Comparison of ENCODE assay signal across 15 mouse cellular contexts in the genomic region with DNA sequence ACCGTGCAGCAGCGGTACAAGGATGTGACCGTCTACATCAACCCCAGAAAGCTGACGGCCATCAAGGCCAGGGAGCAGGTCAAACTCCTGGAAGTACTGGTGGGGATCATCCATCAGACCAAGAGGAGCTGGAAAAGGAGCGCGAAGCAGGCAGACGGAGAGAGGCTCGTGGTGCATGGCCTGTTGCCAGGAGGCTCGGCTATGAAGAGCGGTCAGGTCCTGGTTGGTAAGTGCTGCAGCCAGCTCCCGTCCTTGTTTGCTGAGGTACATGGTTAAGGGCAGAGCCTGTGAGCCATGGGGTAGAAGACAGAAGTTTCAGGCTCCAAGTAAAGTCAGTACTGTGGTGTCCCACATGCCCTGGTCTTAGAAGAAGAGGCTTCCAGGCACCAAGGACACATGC. TPM values are rescaled to one million over a fixed set of nuclear protein-coding genes. Genes with fewer than 3 reads are reported as not detected.
DNase-seq lines count a peak whose midpoint lies in the region; ATAC-seq and TF ChIP-seq lines count a peak whose summit lies in the region.
"Had no signal": no experiment of that assay in that cellular context is flagged by ENCODE, and none has a peak within 500 bp of the region (broad histone marks: within the 10 kb centered on the region; RNA-seq: fewer than 3 reads in every experiment).

No protein-coding gene starts in this region.

- ATAC-seq in embryonic facial prominence, embryonic 15.5 days (ENCODE audit: insufficient number of reproducible peaks, low FRiP score, low TSS enrichment, low read depth): peak; percentile 54; the same call in 1 of the 2 replicates
- ATAC-seq in midbrain, postnatal 0 days (ENCODE audit: low FRiP score): no peak
- no peak for ATAC-seq in midbrain, embryonic 14.5 days (ENCODE audit: low FRiP score, low TSS enrichment)
- peak; percentile 62; the same call in 1 of the 2 replicates for ATAC-seq in heart, postnatal 0 days (ENCODE audit: insufficient read depth, low read depth)
- ATAC-seq: intestine, embryonic 15.5 days had no signal

- peaks cover 4% of the 10 kb centered on the region for H3K4me1 ChIP-seq in embryonic facial prominence, embryonic 15.5 days
- H3K4me1 ChIP-seq in embryonic facial prominence, embryonic 10.5 days: no peaks in the 10 kb centered on the region
- no peaks in the 10 kb centered on the region for H3K4me1 ChIP-seq in midbrain, postnatal 0 days (ENCODE audit: insufficient read depth, low read length)
- no peaks in the 10 kb centered on the region for H3K4me1 ChIP-seq in midbrain, embryonic 14.5 days (ENCODE audit: control insufficient read depth, insufficient read depth, low read length)
- peaks cover 7% of the 10 kb centered on the region; the same call in 1 of the 2 replicates for H3K4me1 ChIP-seq in heart, postnatal 0 days (ENCODE audit: control insufficient read depth, insufficient read depth)
- H3K4me1 ChIP-seq: intestine, embryonic 15.5 days; neural tube, embryonic 15.5 days had no signal

- no peak for DNase-seq in embryonic facial prominence, embryonic 10.5 days (ENCODE audit: low spot score)
- DNase-seq in midbrain, postnatal 0 days (ENCODE audit: low spot score): peak; percentile 14
- DNase-seq in midbrain, embryonic 14.5 days: no peak
- DNase-seq in heart, postnatal 0 days (ENCODE audit: low spot score): no peak
- DNase-seq in lung, postnatal 4 days: peak; percentile 12 to 37
- DNase-seq in spleen, adult 18-20 months: no peak
- DNase-seq in left cerebral cortex, adult 18-20 months (ENCODE audit: low spot score in 2 of 2): no peak
- DNase-seq: layer of hippocampus, postnatal 36 days; liver; thymus, postnatal 25 days had no signal

- no peaks in the 10 kb centered on the region for H3K9me3 ChIP-seq in embryonic facial prominence, embryonic 15.5 days (replicated peaks)
- no peaks in the 10 kb centered on the region for H3K9me3 ChIP-seq in embryonic facial prominence, embryonic 10.5 days
- H3K9me3 ChIP-seq in midbrain, postnatal 0 days (ENCODE audit: low read length): no peaks in the 10 kb centered on the region
- no peaks in the 10 kb centered on the region for H3K9me3 ChIP-seq in midbrain, embryonic 14.5 days (ENCODE audit: control insufficient read depth, low read length)
- no peaks in the 10 kb centered on the region for H3K9me3 ChIP-seq in heart, postnatal 0 days (replicated peaks; ENCODE audit: control insufficient read depth, low read length)
- H3K9me3 ChIP-seq: heart, embryonic 15.5 days; intestine, embryonic 15.5 days; neural tube, embryonic 15.5 days had no signal

- no peak overlapping the region for H3K4me3 ChIP-seq in embryonic facial prominence, embryonic 15.5 days (replicated peaks)
- no peak overlapping the region for H3K4me3 ChIP-seq in embryonic facial prominence, embryonic 10.5 days
- no peak overlapping the region for H3K4me3 ChIP-seq in midbrain, postnatal 0 days (ENCODE audit: low read depth, low read length)
- no peak overlapping the region for H3K4me3 ChIP-seq in midbrain, embryonic 14.5 days (replicated peaks; ENCODE audit: low read depth, low read length)
- no peak overlapping the region for H3K4me3 ChIP-seq in heart, postnatal 0 days (ENCODE audit: low read depth, low read length)
- H3K4me3 ChIP-seq: erythroblast, embryonic 14.5 days; heart, embryonic 15.5 days; intestine, embryonic 15.5 days; neural tube, embryonic 15.5 days had no signal

- no peaks in the 10 kb centered on the region for H3K27me3 ChIP-seq in embryonic facial prominence, embryonic 15.5 days
- no peaks in the 10 kb centered on the region for H3K27me3 ChIP-seq in embryonic facial prominence, embryonic 10.5 days (replicated peaks; ENCODE audit: low read depth, poor library complexity, severe bottlenecking)
- H3K27me3 ChIP-seq in midbrain, postnatal 0 days (ENCODE audit: insufficient read depth, low read length): no peaks in the 10 kb centered on the region
- H3K27me3 ChIP-seq in midbrain, embryonic 14.5 days (ENCODE audit: control insufficient read depth, insufficient read depth, low read length): no peaks in the 10 kb centered on the region
- no peaks in the 10 kb centered on the region for H3K27me3 ChIP-seq in heart, postnatal 0 days (ENCODE audit: control insufficient read depth, insufficient read depth, low read length)
- H3K27me3 ChIP-seq: heart, embryonic 15.5 days; intestine, embryonic 15.5 days; neural tube, embryonic 15.5 days had no signal

- TF ChIP-seq EP300 in heart, postnatal 0 days (IDR thresholded peaks at IDR 0.05; ENCODE audit: low read depth): no peak

- TF ChIP-seq CTCF in midbrain, postnatal 0 days (IDR thresholded peaks at IDR 0.05): no peak
- no peak for TF ChIP-seq CTCF in heart, postnatal 0 days (IDR thresholded peaks at IDR 0.05; ENCODE audit: low read depth)

- H3K9ac ChIP-seq in embryonic facial prominence, embryonic 15.5 days: no peak overlapping the region
- H3K9ac ChIP-seq in midbrain, postnatal 0 days (replicated peaks; ENCODE audit: low read length, poor library complexity, severe bottlenecking): no peak overlapping the region
- H3K9ac ChIP-seq in midbrain, embryonic 14.5 days (replicated peaks; ENCODE audit: low read length): no peak overlapping the region
- no peak overlapping the region for H3K9ac ChIP-seq in heart, postnatal 0 days (replicated peaks; ENCODE audit: low read depth, low read length)
- H3K9ac ChIP-seq: heart, embryonic 15.5 days; intestine, embryonic 15.5 days; neural tube, embryonic 15.5 days had no signal

- H3K27ac ChIP-seq in embryonic facial prominence, embryonic 15.5 days (replicated peaks): no peak overlapping the region
- H3K27ac ChIP-seq in embryonic facial prominence, embryonic 10.5 days (replicated peaks): no peak overlapping the region
- no peak overlapping the region for H3K27ac ChIP-seq in midbrain, postnatal 0 days (ENCODE audit: low read depth, low read length)
- H3K27ac ChIP-seq in midbrain, embryonic 14.5 days (replicated peaks; ENCODE audit: low read depth, low read length): no peak overlapping the region
- 0 out of 2 replicates have a peak overlapping the region, but pooled peaks have one; percentile 34 for H3K27ac ChIP-seq in heart, postnatal 0 days (ENCODE audit: low read depth)
- H3K27ac ChIP-seq: heart, embryonic 15.5 days; intestine, embryonic 15.5 days; neural tube, embryonic 15.5 days had no signal

- no peak overlapping the region for H3K4me2 ChIP-seq in embryonic facial prominence, embryonic 15.5 days (replicated peaks)
- H3K4me2 ChIP-seq in midbrain, postnatal 0 days (ENCODE audit: low read depth, low read length, poor library complexity, severe bottlenecking): no peak overlapping the region
- H3K4me2 ChIP-seq in midbrain, embryonic 14.5 days (ENCODE audit: low read length): no peak overlapping the region
- H3K4me2 ChIP-seq in heart, postnatal 0 days (ENCODE audit: low read depth, low read length): no peak overlapping the region
- H3K4me2 ChIP-seq: heart, embryonic 15.5 days; intestine, embryonic 15.5 days; neural tube, embryonic 15.5 days had no signal

- H3K36me3 ChIP-seq in embryonic facial prominence, embryonic 15.5 days: no peaks in the 10 kb centered on the region
- H3K36me3 ChIP-seq in embryonic facial prominence, embryonic 10.5 days (replicated peaks): peaks cover 35% of the 10 kb centered on the region
- H3K36me3 ChIP-seq in midbrain, postnatal 0 days (ENCODE audit: insufficient read depth, low read length): peaks cover 15% of the 10 kb centered on the region; the same call in 1 of the 2 replicates
- H3K36me3 ChIP-seq in midbrain, embryonic 14.5 days (ENCODE audit: control insufficient read depth, insufficient read depth, low read length): peaks cover 18% of the 10 kb centered on the region
- H3K36me3 ChIP-seq in heart, postnatal 0 days (replicated peaks; ENCODE audit: control insufficient read depth, insufficient read depth, low read length): 0 out of 2 replicates have a peak, but pooled peaks cover 4% of the 10 kb centered on the region
- H3K36me3 ChIP-seq: heart, embryonic 15.5 days; intestine, embryonic 15.5 days had no signal

- WGBS in embryonic facial prominence, embryonic 15.5 days: 80% methylated on average over 11 of the region's 11 CpGs
- 93% methylated on average over 11 of the region's 11 CpGs for WGBS in embryonic facial prominence, embryonic 10.5 days
- 92% methylated on average over 11 of the region's 11 CpGs for WGBS in midbrain, postnatal 0 days
- WGBS in midbrain, embryonic 14.5 days: 90% methylated on average over 11 of the region's 11 CpGs
- 59% methylated on average over 11 of the region's 11 CpGs for WGBS in heart, postnatal 0 days

RNA-seq across cellular contexts. Expression of gene Slc25a31, which starts 54.6 kb away (rescaled TPM):
- polyA plus RNA-seq in embryonic facial prominence, embryonic 15.5 days (2015; fragmentation: Nextera tagmentation; extraction: Ambion mirVana): 0.09 and 0.30 TPM in 2 replicates
- 0.11 TPM in 1 of 2 replicates, not detected in the other for polyA plus RNA-seq in embryonic facial prominence, embryonic 10.5 days (2016; fragmentation: Nextera tagmentation; extraction: Ambion mirVana)
- total RNA-seq in midbrain, postnatal 0 days (2014; rRNA removed): 0.49 TPM in 1 of 2 replicates, not detected in the other
- polyA plus RNA-seq in midbrain, postnatal 0 days (2015; fragmentation: Nextera tagmentation; extraction: Ambion mirVana): 0.09 and 0.50 TPM in 2 replicates
- 0.22 TPM in 1 of 2 replicates, not detected in the other for polyA plus RNA-seq in midbrain, embryonic 14.5 days (2014; fragmentation: Nextera tagmentation; extraction: Ambion mirVana)
- total RNA-seq in heart, postnatal 0 days (2014; rRNA removed; ENCODE audit: low replicate concordance): 0.93 TPM in 1 of 2 replicates, not detected in the other
- 0.73 and 0.86 TPM in 2 replicates for polyA plus RNA-seq in heart, postnatal 0 days (2015; fragmentation: Nextera tagmentation; extraction: Ambion mirVana)
- total RNA-seq in left cerebral cortex, adult 18-20 months (2021): not detected
- polyA plus RNA-seq: erythroblast, embryonic 14.5 days had no signal

Comparison
In these comparisons a context has a peak if more than half of its experiments do, and no peak if none do; other contexts are left out.
1. DNase-seq: peak in midbrain, postnatal 0 days (single experiment) and lung, postnatal 4 days (2 of 2); none in embryonic facial prominence, embryonic 10.5 days (single experiment), midbrain, embryonic 14.5 days (single experiment), heart, postnatal 0 days (single experiment), spleen, adult 18-20 months (0 of 2) and left cerebral cortex, adult 18-20 months (0 of 2).
2. ATAC-seq: peak in embryonic facial prominence, embryonic 15.5 days (single experiment) and heart, postnatal 0 days (single experiment); none in midbrain, postnatal 0 days (single experiment) and midbrain, embryonic 14.5 days (single experiment).